Mouse (Mus musculus) erythroblast, adult 5-6 weeks (primary cell): Measurements from ENCODE around the gene Sipa1l3. TPM values are rescaled to one million over a fixed set of nuclear protein-coding genes. Genes with fewer than 3 reads are reported as not detected.

Experiments
- ATAC-seq: replicated peaks from 2 replicates; pipeline ENCODE4 v1.8.0; 2016; ENCODE audit warnings: moderate number of reproducible peaks, mild to moderate bottlenecking, moderate TSS enrichment, inconsistent platforms; ENCODE audit not compliant: poor library complexity, low FRiP score, severe bottlenecking
- total RNA-seq, 2 experiments: library from RNA; stranded (forward) in 1 of 2; stranded (reverse) in 1 of 2; fragments of 150-400 nt in 1 of 2; fragments of 200-764, 138-1000 nt in 1 of 2; gene quantifications; 2 replicates each; pipeline versions ENCODE4 v1.2.3 to v1.2.4; 2015 to 2017; ENCODE audit warnings: low replicate concordance in 2 of 2

Sipa1l3 gene
- total RNA-seq, 2 experiments from 2014 or later, result 5.2 to 5.4 TPM

GRCm38 (mm10) chr7:29345534-29345933 is 172.9 kb downstream of the Sipa1l3 start:
- no peak for ATAC-seq

DNA sequence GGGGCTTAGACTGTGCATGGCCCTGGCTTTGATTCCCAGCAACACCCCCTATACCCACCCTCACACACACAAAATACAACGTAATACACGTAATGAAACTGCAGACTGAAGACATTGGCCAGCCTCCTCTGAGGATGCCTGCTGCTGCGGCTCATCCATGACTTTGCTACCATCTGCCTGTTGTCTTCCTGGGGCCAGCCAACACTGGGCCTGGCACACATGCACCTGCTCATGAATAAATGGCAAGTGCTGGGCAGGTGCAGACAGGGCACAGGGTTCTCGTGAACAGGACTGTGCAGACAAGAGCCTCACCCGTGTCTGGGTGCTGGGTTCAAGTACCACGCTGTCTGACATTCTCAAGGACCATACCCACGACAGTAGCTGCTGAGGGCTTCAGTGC is 174.7 kb downstream of the Sipa1l3 start:
- ATAC-seq, result no peak

GRCm38 (mm10) chr7:29342489-29343092 is 175.8 kb downstream of the Sipa1l3 start:
- ATAC-seq, result no peak

DNA sequence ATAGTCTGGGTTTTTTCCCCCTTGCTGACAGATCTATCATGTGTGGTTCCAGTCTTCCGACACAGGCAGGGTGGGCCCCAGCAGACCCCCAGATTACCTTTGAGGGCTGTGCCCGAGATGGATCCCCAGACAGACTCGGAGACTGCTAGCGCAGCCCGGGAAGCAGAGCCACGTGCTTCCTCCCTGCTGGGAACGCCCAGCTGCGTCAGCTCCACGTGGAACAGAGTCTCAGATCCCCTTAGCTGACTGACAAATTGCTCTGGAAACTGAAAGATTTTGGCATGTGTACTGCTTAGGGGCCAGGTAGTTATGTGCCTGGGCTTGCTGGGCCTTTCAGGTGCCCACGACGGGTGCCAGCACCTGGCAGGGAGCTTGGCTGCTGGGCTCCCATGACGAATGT is 176.7 kb downstream of the Sipa1l3 start:
- ATAC-seq, result no peak

DNA sequence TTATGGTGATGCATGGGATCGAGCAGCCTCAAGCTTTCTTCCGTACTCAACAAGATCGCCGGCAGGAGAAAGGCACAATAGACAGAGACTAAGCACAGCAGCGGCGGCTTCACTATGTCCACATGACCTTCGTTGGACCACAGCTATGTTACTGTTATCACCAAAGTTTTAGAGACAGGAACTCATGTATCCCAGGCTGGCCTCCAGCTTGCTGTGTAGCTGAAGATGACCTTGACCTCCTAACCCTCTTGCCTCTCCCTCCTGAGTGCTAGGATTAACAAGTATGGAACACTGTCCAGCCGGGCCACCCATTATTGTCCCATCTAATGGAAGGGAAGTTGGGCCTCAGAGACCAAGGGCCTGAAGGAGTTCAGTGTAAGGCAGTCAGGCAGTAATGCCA is 177.6 kb downstream of the Sipa1l3 start:
- ATAC-seq, result no peak

DNA sequence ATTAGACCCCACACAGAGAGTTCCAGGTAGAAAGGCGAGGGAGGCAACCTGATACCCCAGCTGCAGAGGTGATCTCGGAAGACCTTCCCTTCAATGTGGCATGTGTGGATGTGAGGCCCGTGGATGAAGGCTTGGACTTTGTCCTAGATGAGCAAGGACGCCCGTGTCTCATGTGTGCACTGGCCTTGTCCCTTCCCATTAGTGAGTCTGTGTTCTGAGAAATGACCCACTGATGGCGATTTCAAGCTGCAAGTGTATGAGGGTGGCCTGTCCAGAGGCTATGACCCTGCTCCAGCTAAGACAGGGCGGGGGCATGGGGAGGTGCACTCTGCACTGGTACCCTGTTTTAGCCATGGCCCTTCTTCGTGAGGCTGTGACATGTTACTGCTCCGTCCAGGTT is 178.2 kb downstream of the Sipa1l3 start:
- no peak for ATAC-seq

GRCm38 (mm10) chr7:29338984-29339679 is 179.3 kb downstream of the Sipa1l3 start:
- ATAC-seq, result peak; percentile 72

DNA sequence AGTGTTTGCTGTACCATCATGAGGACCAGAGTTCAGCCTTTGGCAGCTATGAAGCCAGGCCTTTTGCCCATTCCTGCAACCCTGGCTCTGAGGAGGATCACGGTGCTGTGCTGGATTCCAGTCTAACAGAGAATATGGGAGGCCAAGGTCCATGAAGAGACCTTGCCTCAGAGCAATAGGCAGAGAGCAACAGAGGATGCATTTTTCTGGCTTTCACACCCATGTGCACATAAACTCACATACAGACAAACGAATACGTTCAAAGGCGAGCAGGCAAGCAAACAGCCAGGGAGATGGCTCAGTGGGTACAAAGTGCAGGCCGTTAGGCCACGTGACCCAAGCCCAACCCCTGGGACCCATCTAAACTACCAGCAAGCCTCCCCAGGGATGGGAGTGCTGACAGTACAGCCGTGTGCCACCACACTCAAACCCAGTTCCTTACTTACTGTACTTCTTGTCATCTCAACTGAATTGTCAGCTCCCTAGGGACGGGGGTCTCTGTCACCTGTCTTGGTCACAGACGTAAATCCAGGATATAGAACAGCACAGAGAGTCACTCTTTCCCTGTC is 180.0 kb downstream of the Sipa1l3 start:
- ATAC-seq, result 0 out of 2 replicates have a peak, but pooled peaks have one; percentile 18

DNA sequence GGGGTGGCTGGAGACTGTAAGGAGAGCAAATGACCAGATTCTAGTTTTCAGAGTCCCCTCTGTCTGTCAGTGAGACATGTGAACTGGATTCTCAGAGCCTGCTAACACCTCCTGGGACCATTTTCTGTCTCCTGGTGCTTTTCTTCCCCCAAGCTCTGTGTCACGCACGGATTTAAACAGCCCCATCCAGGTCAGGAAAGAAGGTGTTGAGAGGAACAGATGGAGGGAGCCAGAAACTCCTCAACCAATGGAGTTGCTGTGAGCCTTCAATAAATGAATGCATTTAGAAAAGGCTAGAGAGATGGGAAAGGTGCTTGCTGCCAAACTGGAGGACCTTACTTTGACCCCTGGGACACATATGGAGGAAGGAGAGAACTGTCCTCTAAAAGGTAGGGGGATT is 180.7 kb downstream of the Sipa1l3 start:
- no peak for ATAC-seq

GRCm38 (mm10) chr7:29336795-29337319 is 181.6 kb downstream of the Sipa1l3 start:
- ATAC-seq, result no peak

DNA sequence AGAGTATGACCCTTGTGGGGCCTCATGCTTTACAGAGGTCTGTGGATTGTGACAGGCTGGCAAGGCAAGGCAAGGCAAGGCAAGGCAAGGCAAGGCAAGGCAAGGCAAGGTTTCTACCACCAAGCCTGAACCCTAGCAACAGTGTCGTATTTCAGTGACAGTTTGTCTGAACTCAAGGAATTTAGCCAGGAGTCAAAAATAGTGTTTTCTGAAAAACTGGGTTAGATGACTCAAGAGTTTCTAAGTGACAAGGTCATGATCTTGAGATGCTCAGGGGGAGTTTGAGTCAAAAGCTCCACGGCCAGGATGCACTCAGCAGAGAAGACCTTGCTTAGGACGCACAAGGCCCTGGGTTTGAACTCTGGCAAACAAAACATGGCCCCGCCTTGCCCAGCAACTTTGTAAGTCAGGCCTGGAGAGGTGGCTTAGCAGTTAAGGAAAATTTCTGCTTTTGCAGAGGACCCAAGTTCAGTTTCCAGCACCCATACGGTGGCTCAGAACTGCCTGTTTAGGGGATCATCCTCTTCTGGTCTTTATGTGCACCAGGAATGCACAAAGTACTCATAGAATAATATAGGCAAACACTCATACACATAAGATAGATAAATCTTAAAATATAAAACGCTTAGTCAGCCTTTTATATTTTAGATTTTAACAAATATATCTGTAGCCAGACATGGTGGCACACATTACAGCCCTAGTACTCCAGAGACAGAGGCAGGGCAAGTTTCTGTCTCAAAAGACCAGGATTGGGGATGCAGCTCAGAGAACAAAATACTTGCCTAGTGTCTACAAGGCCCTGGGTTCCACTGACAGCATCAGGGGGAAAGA is 182.4 kb downstream of the Sipa1l3 start:
- no peak for ATAC-seq

- no peak for ATAC-seq
Measured at GRCm38 (mm10) chr7:29335276-29335675, 183.2 kb downstream of the Sipa1l3 start.

DNA sequence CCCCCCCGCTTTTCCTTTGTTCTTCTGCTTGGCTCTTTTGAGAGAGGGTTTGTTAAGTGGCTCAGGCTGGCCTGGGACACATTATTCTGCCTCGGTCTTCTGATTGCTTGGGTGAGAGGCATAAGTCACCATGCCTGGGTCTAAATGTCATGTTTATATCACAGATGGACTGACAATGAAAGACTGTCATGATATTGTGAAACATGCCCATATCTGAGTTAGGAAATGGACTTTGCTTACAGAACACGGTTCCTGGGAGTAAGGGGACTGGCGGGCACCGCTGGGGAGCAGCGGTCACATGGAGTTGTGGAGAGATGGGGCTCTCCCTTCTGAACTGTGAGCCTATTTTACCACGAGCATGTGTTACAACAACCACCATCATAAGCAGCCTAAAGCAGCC is 184.3 kb downstream of the Sipa1l3 start:
- no peak for ATAC-seq

- no peak for ATAC-seq
Measured at GRCm38 (mm10) chr7:29328984-29329383, 189.5 kb downstream of the Sipa1l3 start.

DNA sequence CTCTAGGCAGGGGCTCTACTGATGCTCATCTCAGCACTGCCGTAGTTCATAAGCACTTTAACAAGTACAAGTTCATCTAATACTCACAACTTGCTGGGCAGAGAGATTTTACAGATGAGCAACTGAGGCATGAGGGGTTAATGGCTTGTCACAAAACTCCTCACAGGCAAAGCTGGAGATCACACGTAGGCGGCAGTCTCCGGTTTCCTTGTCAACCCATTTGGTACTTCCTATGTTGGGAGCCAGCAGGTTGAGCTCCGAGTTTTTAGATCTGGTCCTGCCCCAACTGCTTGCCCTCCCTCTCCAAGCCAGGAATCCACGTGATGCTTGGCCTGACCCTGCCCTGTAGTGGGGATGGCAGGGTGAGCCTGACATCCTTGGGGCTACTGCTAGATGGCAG is 191.4 kb downstream of the Sipa1l3 start:
- no peak for ATAC-seq

- ATAC-seq, result no peak
Measured at GRCm38 (mm10) chr7:29319337-29320307, 198.8 kb downstream of the Sipa1l3 start.

- no peak for ATAC-seq
Measured at GRCm38 (mm10) chr7:29318115-29318911, 200.1 kb downstream of the Sipa1l3 start.

- ATAC-seq, result no peak
Measured at GRCm38 (mm10) chr7:29317558-29317957, 200.9 kb downstream of the Sipa1l3 start.
